Mouse (Mus musculus) thymus, adult 2 months (tissue): ENCODE results near the gene Sirt7. TPM values are rescaled to one million over a fixed set of nuclear protein-coding genes. Genes with fewer than 3 reads are reported as not detected.

Experiments
- DNase-seq: peaks from one replicate; pipeline ENCODE4 v3.0.0; 2021
- H3K27ac ChIP-seq: fragments of 200-500 bp; 2 replicates; pipeline ENCODE4 v1.5.1; 2012; ENCODE audit warnings: low read length, control low read depth; ENCODE audit not compliant: control insufficient read depth, insufficient read depth
- H3K27me3 ChIP-seq: fragments of 200-500 bp; 2 replicates; pipeline ENCODE4 v1.6.1; 2012; ENCODE audit warnings: mild to moderate bottlenecking, low read length, moderate library complexity, mixed read lengths; ENCODE audit not compliant: control insufficient read depth, insufficient read depth
- H3K36me3 ChIP-seq: fragments of 200-500 bp; 2 replicates; pipeline ENCODE4 v1.6.1; 2012; ENCODE audit warnings: mild to moderate bottlenecking, low read length, moderate library complexity; ENCODE audit not compliant: control insufficient read depth, insufficient read depth
- H3K4me1 ChIP-seq: fragments of 200-500 bp; replicated peaks from 2 replicates; pipeline ENCODE4 v1.6.1; 2012; ENCODE audit warnings: low read length; ENCODE audit not compliant: control insufficient read depth, insufficient read depth
- H3K4me3 ChIP-seq: fragments of 200-500 bp; 2 replicates; pipeline ENCODE4 v1.5.1; 2012; ENCODE audit warnings: mild to moderate bottlenecking, low read length, control low read depth, moderate library complexity; ENCODE audit not compliant: control insufficient read depth, insufficient read depth
- CTCF ChIP-seq: fragments of 200-500 bp; IDR thresholded peaks from 2 replicates; pipeline ENCODE4 v1.5.1; 2012; ENCODE audit warnings: mild to moderate bottlenecking, control low read depth, low read length, moderate library complexity, borderline replicate concordance; ENCODE audit not compliant: control insufficient read depth, poor library complexity, insufficient read depth; ENCODE audit errors: extremely low read depth
- POLR2A ChIP-seq: fragments of 200-500 bp; IDR thresholded peaks from 2 replicates; pipeline ENCODE4 v1.6.1; 2012; ENCODE audit warnings: mild to moderate bottlenecking, low read length, control low read depth, moderate library complexity; ENCODE audit not compliant: control insufficient read depth, poor library complexity, insufficient read depth; ENCODE audit errors: extremely low read depth
- WGBS: fragments of 180-500 bp; shearing (Covaris S2); methylation state at CpG from one replicate; pipeline ENCODE4 v1.1.7; 2018; 5-methylcytosine and 5-hydroxymethylcytosine counted together
- polyA plus RNA-seq: library from polyadenylated mRNA; depleted of rRNA; stranded (reverse); fragments of >200 nt; gene quantifications from 2 replicates; pipeline ENCODE4 v1.2.3, GENCODE M21; 2012

Gene Sirt7
- polyA plus RNA-seq, 1 experiment = 184 TPM

GRCm38 (mm10) chr11:120641255-120641654 is 16.2 kb upstream of the Sirt7 start:
- Histone ChIP-seq H3K36me3 (no peaks in the 10 kb centered on the region), H3K27me3 (no peaks in the 10 kb centered on the region; the same call in 1 of the 2 replicates), H3K4me3 (no peak overlapping the region), H3K4me1 (peaks cover 19% of the 10 kb centered on the region), H3K27ac (no peak overlapping the region)
- no peak for DNase-seq
- TF ChIP-seq CTCF (no peak), POLR2A (no peak)
- 91% methylated on average over 9 of the region's 9 CpGs for WGBS

- TF ChIP-seq POLR2A (no peak), CTCF (no peak)
- DNase-seq = no peak
- H3K4me1 ChIP-seq = peaks cover 35% of the 10 kb centered on the region
- no peak overlapping the region for H3K4me3 ChIP-seq
- H3K27me3 ChIP-seq = no peaks in the 10 kb centered on the region
- H3K27ac ChIP-seq = no peak overlapping the region
- 90% methylated on average over 5 of the region's 5 CpGs for WGBS
- no peaks in the 10 kb centered on the region for H3K36me3 ChIP-seq
These were observed 9.8 kb upstream of the Sirt7 start for GRCm38 (mm10) chr11:120634810-120635209.

GRCm38 (mm10) chr11:120633520-120634343 is 8.7 kb upstream of the Sirt7 start, which contains the start of gene Mafg:
Gene Mafg, minus strand, starts transcription at chr11:120633600.
- 17% methylated on average over 56 of the region's 58 CpGs for WGBS
- Histone ChIP-seq H3K27me3 (no peaks in the 10 kb centered on the region), H3K36me3 (no peaks in the 10 kb centered on the region), H3K4me1 (peaks cover 45% of the 10 kb centered on the region), H3K27ac (no peak within 1 kb of the TSS), H3K4me3 (peak within 1 kb of the TSS; percentile 84)
- peak; percentile 85 for DNase-seq
- TF ChIP-seq CTCF (peak; percentile 29; the same call in 1 of the 2 replicates), POLR2A (no peak)

GRCm38 (mm10) chr11:120632559-120633519 is 7.8 kb upstream of the Sirt7 start:
- Histone ChIP-seq H3K27ac (no peak overlapping the region), H3K4me1 (peaks cover 49% of the 10 kb centered on the region), H3K4me3 (peak overlapping the region; percentile 84), H3K27me3 (no peaks in the 10 kb centered on the region), H3K36me3 (no peaks in the 10 kb centered on the region)
- DNase-seq = peak; percentile 49
- TF ChIP-seq POLR2A = no peak
- TF ChIP-seq CTCF = no peak
- under 1% methylated on average over 116 of the region's 116 CpGs for WGBS

- H3K4me1 ChIP-seq = peaks cover 58% of the 10 kb centered on the region
- no peak for DNase-seq
- peak overlapping the region; percentile 19 for H3K27ac ChIP-seq
- H3K27me3 ChIP-seq = no peaks in the 10 kb centered on the region
- no peaks in the 10 kb centered on the region for H3K36me3 ChIP-seq
- WGBS = 45% methylated on average over 4 of the region's 4 CpGs
- no peak for TF ChIP-seq CTCF
- TF ChIP-seq POLR2A = no peak
- H3K4me3 ChIP-seq = peak overlapping the region; percentile 84; the same call in 1 of the 2 replicates
These were observed 6.8 kb upstream of the Sirt7 start for GRCm38 (mm10) chr11:120631726-120632448.
